Mouse (Mus musculus): ENCODE measurements around the gene Rps27l. TPM values are rescaled to one million over a fixed set of nuclear protein-coding genes. Genes with fewer than 3 reads are reported as not detected.

Gene Rps27l
- polyA plus RNA-seq (2017; shearing (Covaris generic)), result 215 TPM

DNA sequence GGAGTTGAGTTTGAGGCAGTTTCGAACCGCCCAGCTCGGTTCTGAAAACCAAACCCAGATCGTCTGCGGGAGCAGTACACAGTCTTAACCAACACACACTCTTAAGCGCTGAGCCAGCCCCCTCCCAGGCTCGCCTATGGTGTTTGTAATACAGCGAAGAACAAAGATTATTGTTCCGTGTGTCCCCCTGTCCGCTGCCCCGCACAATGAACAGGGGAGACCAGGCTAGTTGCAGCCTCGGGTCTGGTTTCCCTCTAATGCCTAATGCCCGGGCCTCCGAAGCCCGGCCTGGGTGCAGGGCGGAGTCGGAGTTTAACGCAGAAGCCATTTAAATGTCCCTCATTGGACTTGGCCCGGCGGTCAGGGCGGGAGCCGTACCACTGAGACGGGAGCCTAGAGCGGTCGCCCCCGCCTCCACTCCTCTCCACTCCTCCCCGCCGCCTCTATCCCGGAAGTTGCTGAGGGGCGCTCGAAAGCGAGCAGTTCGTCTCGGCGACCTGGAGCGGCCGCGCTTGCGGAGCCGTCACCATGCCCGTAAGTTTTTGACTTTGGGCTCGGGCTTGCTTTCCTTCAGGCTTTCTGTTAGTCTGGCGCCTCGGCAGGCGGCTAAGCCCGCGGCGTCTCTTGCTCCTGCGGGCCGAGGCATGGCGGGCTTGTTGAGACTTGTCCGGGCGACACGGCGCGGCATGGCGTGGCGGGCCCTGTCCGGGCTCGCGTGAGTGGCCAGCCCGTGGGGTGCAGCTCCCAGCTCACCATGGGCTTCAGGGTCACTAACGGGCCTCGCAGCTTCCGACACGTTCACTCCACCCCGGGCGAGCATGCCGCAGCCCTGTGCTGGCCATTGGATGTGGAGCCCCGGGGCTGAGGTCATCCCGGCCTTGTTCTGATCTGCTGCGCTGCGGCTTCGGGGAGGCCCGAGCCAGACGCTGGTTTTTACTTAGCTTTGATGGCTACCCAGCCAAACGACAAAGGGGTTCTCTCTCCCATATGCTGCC, at the start of gene Rps27l:
Gene Rps27l, plus strand, starts transcription at position 440 of the 995 bp plus-strand sequence.

DNA sequence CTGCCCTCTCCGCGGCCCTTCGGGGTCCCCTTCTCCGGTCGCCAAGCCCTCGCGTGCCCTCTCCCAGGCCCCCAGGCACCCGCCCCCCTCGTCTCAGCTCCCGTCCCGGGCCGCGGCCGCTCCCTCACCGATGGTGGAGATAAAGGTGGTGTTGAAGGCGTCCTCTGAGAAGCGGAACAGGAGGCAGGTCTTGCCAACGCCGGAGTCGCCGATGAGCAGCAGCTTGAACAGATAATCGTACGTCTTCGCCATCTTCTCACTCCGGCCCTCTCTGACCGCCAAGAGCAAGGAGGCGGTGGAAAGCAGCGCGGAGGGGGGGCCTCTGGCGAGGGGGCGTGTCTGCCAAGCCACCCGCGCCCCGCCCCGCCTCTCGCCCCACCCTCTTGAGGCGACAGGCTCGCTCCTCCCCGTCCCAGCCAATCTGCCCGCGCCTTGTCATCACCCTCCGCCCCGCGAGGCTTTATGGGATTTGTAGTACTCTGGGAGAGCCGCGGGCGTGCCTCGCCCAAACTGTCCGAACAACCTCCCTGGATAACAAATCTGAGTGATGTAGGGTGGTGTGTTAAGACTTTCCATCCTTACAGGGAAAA, 26.4 kb upstream of the Rps27l start, which contains the start of gene Rab8b:
Gene Rab8b, minus strand, starts transcription at position 306 of the 590 bp plus-strand sequence.

GRCm38 (mm10) chr9:66975239-66975645, 29.4 kb downstream of the Rps27l start, which contains the start of gene Lactb:
Gene Lactb, minus strand, starts transcription at chr9:66975484.

Other genes with a start within 250 kb of the Rps27l start
- 6.1 TPM for gene Car12, start 232.4 kb upstream of the Rps27l start, polyA plus RNA-seq (2017; shearing (Covaris generic))
- 2.5 TPM for gene Aph1b, start 150.6 kb upstream of the Rps27l start, polyA plus RNA-seq (2017; shearing (Covaris generic))
- gene Gm10647, start 149.0 kb upstream of the Rps27l start, polyA plus RNA-seq (2017; shearing (Covaris generic)), result not detected
- gene Aph1c, start 111.4 kb upstream of the Rps27l start, polyA plus RNA-seq (2017; shearing (Covaris generic)), result 0.67 TPM
- gene Rab8b, start 26.4 kb upstream of the Rps27l start, polyA plus RNA-seq (2017; shearing (Covaris generic)), result 202 TPM
- gene Lactb, start 29.4 kb downstream of the Rps27l start, polyA plus RNA-seq (2017; shearing (Covaris generic)), result 3.5 TPM
- 34.8 TPM for gene Tpm1, start 103.3 kb downstream of the Rps27l start, polyA plus RNA-seq (2017; shearing (Covaris generic))